Mouse (Mus musculus) heart, embryonic 11.5 days (tissue): ENCODE data around the gene Yipf1. TPM values are rescaled to one million over a fixed set of nuclear protein-coding genes. Genes with fewer than 3 reads are reported as not detected.
A peak's percentile ranks its signal among the peaks of the same experiment; 100 is the strongest.

Experiments used
- ATAC-seq: fragments of 200-750 bp; cut with Nextera tagmentation; replicated peaks from 2 replicates; pipeline ENCODE4 v1.8.0; 2017; ENCODE audit warnings: moderate library complexity; ENCODE audit not compliant: insufficient number of reproducible peaks, low FRiP score, low TSS enrichment
- H3K27ac ChIP-seq: fragments of 300-500 bp; sonication (generic); 2 replicates; pipeline ENCODE4 v1.5.1; 2014; ENCODE audit warnings: mild to moderate bottlenecking, low read depth, low read length
- H3K27me3 ChIP-seq: fragments of 300-500 bp; sonication (generic); 2 replicates; pipeline ENCODE4 v1.6.1; 2014; ENCODE audit warnings: mild to moderate bottlenecking, low read length, mixed read lengths; ENCODE audit not compliant: control insufficient read depth, insufficient read depth
- H3K36me3 ChIP-seq: fragments of 300-500 bp; sonication (generic); 2 replicates; pipeline ENCODE4 v1.6.1; 2014; ENCODE audit warnings: mild to moderate bottlenecking, low read length, moderate library complexity, mixed read lengths; ENCODE audit not compliant: control insufficient read depth, insufficient read depth
- H3K4me1 ChIP-seq: fragments of 300-500 bp; sonication (generic); 2 replicates; pipeline ENCODE4 v1.6.1; 2014; ENCODE audit warnings: low read length; ENCODE audit not compliant: control insufficient read depth, insufficient read depth
- H3K4me2 ChIP-seq: fragments of 300-500 bp; sonication (generic); 2 replicates; pipeline ENCODE4 v1.6.1; 2014; ENCODE audit warnings: mild to moderate bottlenecking, moderate library complexity
- H3K4me3 ChIP-seq: fragments of 300-500 bp; sonication (generic); 2 replicates; pipeline ENCODE4 v1.5.1; 2014; ENCODE audit warnings: low read depth, low read length
- H3K9ac ChIP-seq: fragments of 300-500 bp; sonication (generic); 2 replicates; pipeline ENCODE4 v1.6.1; 2014; ENCODE audit warnings: mild to moderate bottlenecking, low read depth, low read length, moderate library complexity
- H3K9me3 ChIP-seq: fragments of 300-500 bp; sonication (generic); replicated peaks from 2 replicates; pipeline ENCODE4 v1.6.1; 2016; ENCODE audit warnings: low read length; ENCODE audit not compliant: control insufficient read depth
- WGBS: fragments of 180-500 bp; shearing (Covaris S2); extraction: QIAGEN DNeasy Blood & Tissue Kit; methylation state at CpG from one replicate; pipeline ENCODE4 v1.1.7; 2014; ENCODE audit not compliant: insufficient replicate concordance; 5-methylcytosine and 5-hydroxymethylcytosine counted together
- polyA plus RNA-seq: library from polyadenylated mRNA; unstranded; fragments of >200 nt; fragmentation: Nextera tagmentation; extraction: Ambion mirVana; gene quantifications from 2 replicates; pipeline ENCODE4 v1.2.1, GENCODE M21; 2014

Gene Yipf1
- 41.6 and 43.8 TPM in 2 replicates for polyA plus RNA-seq

DNA sequence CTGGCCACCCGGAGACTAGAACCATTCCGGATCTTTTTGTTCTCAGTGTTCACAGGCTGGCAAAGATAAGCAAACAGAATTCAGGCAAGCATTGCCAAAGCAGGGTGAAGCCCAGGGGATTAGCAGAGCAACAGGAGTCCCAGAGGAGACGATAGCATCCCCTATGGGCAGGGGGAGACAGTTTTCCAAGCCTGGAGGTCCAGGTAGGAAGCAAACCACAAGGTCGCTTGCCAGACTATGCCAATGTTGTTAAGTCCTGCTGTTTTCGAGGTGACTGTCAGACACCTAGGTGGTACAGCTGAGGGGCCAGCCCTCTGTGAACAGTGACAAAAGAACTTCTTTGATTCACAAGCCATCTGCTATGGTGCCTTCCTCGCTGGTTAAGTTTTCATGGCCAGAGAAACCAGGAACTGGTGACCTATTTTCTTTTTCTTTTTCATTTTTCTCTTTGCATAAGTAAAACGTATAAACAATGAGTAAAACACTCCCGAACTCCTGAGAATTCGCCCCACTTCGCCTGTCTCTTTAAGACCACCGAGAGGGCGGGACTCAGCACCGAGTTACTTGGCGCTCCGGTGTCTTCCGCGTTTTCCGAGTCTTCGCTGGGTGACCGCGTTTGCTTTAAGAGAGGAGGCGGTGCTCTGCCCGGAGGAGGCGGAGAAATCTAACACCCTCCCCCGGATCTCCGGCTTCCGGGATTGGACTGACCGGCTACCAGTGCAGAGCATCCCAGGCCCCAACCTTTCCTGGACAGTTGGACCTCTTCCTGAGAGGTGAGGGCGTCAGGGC, at the start of gene Yipf1:
Gene Yipf1 (plus strand): TSS at position 674 of the 789 bp plus-strand sequence.
- peak within 1 kb of the TSS; percentile 66 for H3K4me3 ChIP-seq
- H3K36me3 ChIP-seq = 0 out of 2 replicates have a peak, but pooled peaks cover under 1% of the 10 kb centered on the region
- H3K9ac ChIP-seq = peak within 1 kb of the TSS; percentile 72
- peak within 1 kb of the TSS; percentile 7; the same call in 1 of the 2 replicates for H3K27ac ChIP-seq
- peak within 1 kb of the TSS; percentile 81 for H3K4me2 ChIP-seq
- 1% methylated on average over 29 of the region's 29 CpGs for WGBS
- peaks cover 7% of the 10 kb centered on the region; the same call in 1 of the 2 replicates for H3K4me1 ChIP-seq
- peak; percentile 86 for ATAC-seq
- no peaks in the 10 kb centered on the region for H3K27me3 ChIP-seq
- no peaks in the 10 kb centered on the region for H3K9me3 ChIP-seq

DNA sequence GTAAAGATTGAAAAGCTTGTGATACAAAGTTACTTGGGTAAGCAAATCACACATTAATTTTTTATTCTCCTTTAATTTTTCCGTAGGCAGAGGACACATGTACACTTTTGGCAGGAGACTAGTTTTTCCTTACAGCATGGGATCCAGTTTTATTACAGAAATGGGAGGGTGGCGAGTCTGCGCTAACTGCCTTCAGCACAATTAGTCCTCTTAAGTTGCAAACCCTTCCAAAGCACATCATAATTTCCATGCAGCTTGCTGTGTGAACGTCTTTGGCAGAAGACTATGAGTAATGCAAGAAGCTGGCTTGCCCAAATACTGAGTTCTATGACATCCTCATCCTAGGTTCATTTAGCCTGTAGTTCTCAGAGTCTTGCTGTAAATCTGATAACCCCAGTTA, 40.5 kb upstream of the Yipf1 start:
- Histone ChIP-seq H3K27ac (no peak overlapping the region), H3K27me3 (no peaks in the 10 kb centered on the region), H3K4me3 (no peak overlapping the region), H3K36me3 (no peaks in the 10 kb centered on the region), H3K4me1 (no peaks in the 10 kb centered on the region), H3K9ac (no peak overlapping the region), H3K4me2 (no peak overlapping the region), H3K9me3 (no peaks in the 10 kb centered on the region)
- ATAC-seq = no peak
- 80% methylated on average over 4 of the region's 4 CpGs for WGBS

DNA sequence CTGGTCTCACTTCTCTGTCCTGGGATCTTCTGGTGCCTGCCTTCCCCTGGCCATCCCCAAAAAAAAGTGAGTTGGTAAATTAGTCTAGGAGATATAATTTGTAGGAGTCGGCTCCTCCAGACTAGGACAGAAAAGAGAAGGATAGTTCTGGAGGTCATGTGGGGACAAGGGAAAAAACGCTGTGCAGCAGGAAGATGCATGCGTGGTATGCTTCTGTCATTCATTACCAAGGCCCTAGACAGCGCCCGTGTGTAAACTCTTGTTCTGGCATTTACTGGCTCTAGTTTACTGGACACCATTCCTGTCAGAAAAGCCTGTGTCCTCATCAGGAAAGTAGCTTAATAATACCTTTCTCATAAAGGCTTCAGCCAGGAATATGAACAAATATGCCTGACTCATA, 39.7 kb upstream of the Yipf1 start:
- H3K27ac ChIP-seq = no peak overlapping the region
- ATAC-seq = no peak
- H3K4me3 ChIP-seq = no peak overlapping the region
- no peak overlapping the region for H3K4me2 ChIP-seq
- H3K4me1 ChIP-seq = no peaks in the 10 kb centered on the region
- no peaks in the 10 kb centered on the region for H3K9me3 ChIP-seq
- H3K27me3 ChIP-seq = no peaks in the 10 kb centered on the region
- H3K9ac ChIP-seq = no peak overlapping the region
- no peaks in the 10 kb centered on the region for H3K36me3 ChIP-seq
- WGBS = 66% methylated on average over 5 of the region's 5 CpGs

DNA sequence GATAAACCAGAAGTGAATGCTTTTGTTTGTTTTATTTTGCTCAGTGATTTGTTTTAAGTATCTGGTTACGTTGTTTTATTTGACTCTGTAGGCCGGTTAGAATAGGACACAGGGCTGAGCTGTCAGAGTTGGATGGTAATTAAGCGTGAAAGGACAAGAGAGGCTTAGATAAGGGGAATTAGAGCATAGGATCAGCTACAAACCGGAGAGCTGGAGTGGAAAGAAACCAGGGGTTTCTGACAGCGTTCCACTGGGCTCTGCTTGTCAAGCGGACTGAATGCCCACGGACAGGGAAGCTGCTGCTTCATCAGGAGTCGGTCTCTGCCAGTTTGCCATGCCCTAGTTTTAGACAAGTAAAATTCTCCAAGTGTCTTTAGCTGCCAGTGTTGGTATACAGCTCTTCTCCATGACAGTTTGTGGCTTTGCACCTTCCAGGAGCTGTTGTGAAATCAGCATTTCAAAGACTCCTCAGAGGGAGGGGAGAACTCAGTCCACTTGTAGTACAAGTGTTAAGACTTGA, 35.9 kb upstream of the Yipf1 start:
- Histone ChIP-seq H3K27ac (no peak overlapping the region), H3K4me2 (peak overlapping the region; percentile 14; the same call in 1 of the 2 replicates), H3K9me3 (no peaks in the 10 kb centered on the region), H3K4me3 (no peak overlapping the region), H3K27me3 (no peaks in the 10 kb centered on the region), H3K36me3 (no peaks in the 10 kb centered on the region; the same call in 1 of the 2 replicates), H3K4me1 (no peaks in the 10 kb centered on the region), H3K9ac (no peak overlapping the region)
- WGBS = 18% methylated on average over 8 of the region's 8 CpGs
- no peak for ATAC-seq

DNA sequence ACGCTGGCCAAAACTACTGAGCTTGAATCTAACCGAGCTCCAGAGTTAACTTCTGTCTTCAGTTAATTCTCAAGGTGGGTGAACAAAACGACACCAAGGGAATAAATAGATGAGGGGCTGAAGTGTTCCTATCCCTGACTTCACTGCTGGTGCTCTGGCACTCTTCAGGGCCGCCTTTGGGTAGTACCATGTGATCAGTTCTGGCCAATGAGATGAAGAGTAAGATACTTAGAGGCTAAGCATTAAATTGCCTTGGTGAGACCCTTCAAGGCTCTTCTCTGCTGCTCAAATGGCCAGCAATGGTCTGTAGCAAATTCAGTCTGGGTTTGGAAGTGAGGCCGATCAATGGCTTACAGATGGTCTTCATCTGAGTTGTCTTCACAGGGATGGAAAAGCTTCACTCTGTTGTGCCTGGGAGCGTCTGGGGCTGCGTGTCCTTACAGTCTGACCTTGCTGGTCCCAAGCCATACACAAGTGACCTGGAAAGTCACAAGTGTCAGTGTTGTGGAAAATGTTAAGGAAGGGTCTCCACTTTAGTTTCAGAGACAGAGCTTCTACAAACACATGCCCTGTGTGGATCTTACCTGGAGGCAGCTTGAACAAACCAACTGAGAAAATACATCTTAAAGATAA, 33.2 kb upstream of the Yipf1 start:
- H3K36me3 ChIP-seq = no peaks in the 10 kb centered on the region; the same call in 1 of the 2 replicates
- H3K27ac ChIP-seq = no peak overlapping the region
- H3K9me3 ChIP-seq = no peaks in the 10 kb centered on the region
- no peak for ATAC-seq
- no peaks in the 10 kb centered on the region for H3K4me1 ChIP-seq
- no peak overlapping the region for H3K4me3 ChIP-seq
- H3K27me3 ChIP-seq = no peaks in the 10 kb centered on the region
- H3K9ac ChIP-seq = no peak overlapping the region
- WGBS = 65% methylated on average over 7 of the region's 7 CpGs
- H3K4me2 ChIP-seq = no peak overlapping the region

GRCm38 (mm10) chr4:107285446-107286200, 28.5 kb upstream of the Yipf1 start:
- H3K9me3 ChIP-seq = no peaks in the 10 kb centered on the region
- no peaks in the 10 kb centered on the region; the same call in 1 of the 2 replicates for H3K36me3 ChIP-seq
- H3K4me2 ChIP-seq = no peak overlapping the region
- no peaks in the 10 kb centered on the region for H3K4me1 ChIP-seq
- WGBS = 66% methylated on average over 3 of the region's 3 CpGs
- H3K4me3 ChIP-seq = no peak overlapping the region
- ATAC-seq = no peak
- H3K27ac ChIP-seq = no peak overlapping the region
- H3K9ac ChIP-seq = no peak overlapping the region
- H3K27me3 ChIP-seq = no peaks in the 10 kb centered on the region

DNA sequence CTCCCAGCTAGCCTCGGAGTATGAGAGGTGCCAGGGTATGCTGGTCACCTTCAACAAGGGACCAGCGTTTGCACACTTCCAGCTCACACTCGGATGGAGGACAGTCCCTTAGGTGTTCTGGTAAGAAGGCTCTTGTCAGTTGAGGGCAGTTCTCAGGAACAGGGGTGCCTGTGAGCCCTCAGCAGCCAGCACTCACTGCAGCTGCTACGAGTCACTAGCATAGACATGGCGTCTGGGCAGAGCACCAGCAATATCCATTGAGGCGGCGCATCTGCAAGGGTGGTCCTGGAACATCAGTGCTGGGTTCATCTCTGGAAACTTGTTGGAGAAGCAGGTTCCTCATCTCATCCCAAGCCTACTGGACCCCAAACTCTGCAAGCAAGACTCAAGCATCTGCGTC, 27.8 kb upstream of the Yipf1 start:
- WGBS = 84% methylated on average over 8 of the region's 8 CpGs
- ATAC-seq = no peak

DNA sequence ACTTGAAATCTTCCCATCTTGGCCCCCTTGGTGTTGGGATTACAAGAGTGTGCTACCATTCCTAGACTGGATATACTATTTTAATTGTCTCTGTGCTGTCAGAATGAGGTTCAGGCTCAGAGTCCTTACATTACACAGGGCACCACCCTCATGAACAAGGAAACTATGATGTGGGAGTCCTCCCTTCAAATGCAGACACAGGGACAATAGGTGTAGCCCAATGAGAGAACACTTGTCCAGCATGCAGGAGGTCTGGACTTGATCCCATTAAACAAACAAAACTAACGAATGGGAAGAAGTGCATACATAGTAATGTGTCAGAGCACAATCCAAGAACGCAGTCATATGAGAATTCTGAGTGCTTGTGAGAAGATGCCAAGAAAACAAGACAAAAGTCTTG, 26.6 kb upstream of the Yipf1 start:
- Histone ChIP-seq H3K4me3 (no peak overlapping the region), H3K9ac (no peak overlapping the region), H3K27me3 (no peaks in the 10 kb centered on the region), H3K9me3 (no peaks in the 10 kb centered on the region), H3K36me3 (no peaks in the 10 kb centered on the region), H3K4me1 (peaks cover 6% of the 10 kb centered on the region; the same call in 1 of the 2 replicates), H3K4me2 (no peak overlapping the region), H3K27ac (no peak overlapping the region)
- 87% methylated on average over 2 of the region's 2 CpGs for WGBS
- ATAC-seq = no peak

More for the DNA sequence above, 27.8 kb upstream of the Yipf1 start:
- no peaks in the 10 kb centered on the region for H3K9me3 ChIP-seq
- H3K36me3 ChIP-seq = no peaks in the 10 kb centered on the region
- no peaks in the 10 kb centered on the region for H3K4me1 ChIP-seq
- no peak overlapping the region for H3K4me3 ChIP-seq
- H3K4me2 ChIP-seq = no peak overlapping the region
- H3K27ac ChIP-seq = no peak overlapping the region
- no peak overlapping the region for H3K9ac ChIP-seq
- no peaks in the 10 kb centered on the region for H3K27me3 ChIP-seq
